Mouse (Mus musculus): ENCODE data around the gene Gucy1b1. TPM values are rescaled to one million over a fixed set of nuclear protein-coding genes. Genes with fewer than 3 reads are reported as not detected.
A peak's percentile ranks its signal among the peaks of the same experiment; 100 is the strongest.

Gene Gucy1b1
- total and polyA plus RNA-seq, 2 experiments = 3.0 to 6.7 TPM

DNA sequence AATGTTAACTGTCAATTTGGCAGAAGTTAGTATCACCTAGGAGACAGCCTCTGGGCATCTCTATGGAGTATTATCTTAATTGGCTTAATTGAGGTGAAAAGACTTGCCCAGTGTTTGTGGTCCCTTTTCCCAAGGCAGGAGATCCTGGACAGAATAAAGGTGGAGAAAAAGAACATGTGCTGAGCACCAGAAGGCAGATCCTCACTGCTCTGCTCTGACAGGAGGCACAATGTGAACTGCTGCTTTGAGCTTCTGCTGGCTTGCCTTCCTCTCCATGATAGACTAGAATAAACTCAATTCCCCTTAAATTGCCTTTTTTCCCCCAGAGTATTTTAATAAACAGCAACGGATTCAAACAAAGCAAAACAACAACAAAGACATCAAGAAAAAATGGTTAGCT is 89.4 kb downstream of the Gucy1b1 start:
- Histone ChIP-seq H3K4me3 (ENCODE audit: insufficient read depth, low read depth, low read length) (no peak overlapping the region), H3K27ac (replicated peaks; ENCODE audit: insufficient read depth, low read depth, low read length) (peak overlapping the region; percentile 57; the same call in 1 of the 2 replicates), H3K36me3 (ENCODE audit: control insufficient read depth, insufficient read depth, low read length) (no peaks in the 10 kb centered on the region), H3K4me1 (ENCODE audit: control insufficient read depth, insufficient read depth, low read length) (peaks cover 47% of the 10 kb centered on the region), H3K9ac (ENCODE audit: low read depth, low read length) (no peak overlapping the region), H3K79me2 (ENCODE audit: control insufficient read depth, insufficient read depth, low read length) (no peaks in the 10 kb centered on the region), H3K27me3 (ENCODE audit: control insufficient read depth, insufficient read depth, low read length) (no peaks in the 10 kb centered on the region)
- WGBS = 56% methylated on average over 1 of the region's 1 CpGs
- TF ChIP-seq CTCF (IDR thresholded peaks at IDR 0.05; ENCODE audit: low read depth, low read length) = no peak
- no peak for TF ChIP-seq POLR2A (IDR thresholded peaks at IDR 0.05; ENCODE audit: extremely low read depth, insufficient read depth, low read length)
- DNase-seq (ENCODE audit: extremely low read depth, low read depth, low spot score) = no peak

DNA sequence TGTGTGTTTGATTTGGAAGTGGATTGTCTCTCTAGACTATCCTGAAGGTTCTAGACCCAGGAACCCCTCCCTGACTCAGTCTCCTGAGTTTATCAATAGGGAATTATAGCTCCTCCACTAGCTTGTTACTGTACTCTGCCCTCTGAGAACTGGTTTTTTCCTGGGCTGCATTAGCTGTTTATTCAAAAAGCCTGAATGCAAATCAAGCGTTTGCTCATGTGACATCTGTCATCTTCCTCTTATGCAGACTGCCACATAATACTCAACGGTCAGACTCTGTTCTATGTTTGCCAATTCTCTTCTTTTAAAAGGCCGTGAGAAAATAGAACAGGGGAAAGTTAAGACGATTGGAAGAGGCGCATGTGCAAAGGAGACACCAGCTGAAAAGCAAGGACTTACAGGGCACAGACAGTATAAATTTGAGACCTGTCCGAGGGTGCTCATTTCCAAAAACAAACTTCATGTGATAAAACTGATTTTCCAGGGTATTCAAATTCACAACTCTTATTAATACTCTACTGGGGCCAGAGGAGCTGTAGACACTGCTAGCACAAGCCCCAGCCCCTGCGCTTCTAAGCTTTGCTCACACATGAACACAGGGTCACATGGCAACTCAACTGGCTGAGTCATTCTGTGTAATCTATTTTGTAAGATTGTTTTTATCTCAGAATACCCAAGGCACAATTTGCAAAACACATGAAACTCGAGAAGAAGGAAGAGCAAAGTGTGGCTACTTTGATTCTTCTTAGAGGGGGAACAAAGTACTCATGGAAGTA is 91.2 kb downstream of the Gucy1b1 start:
- peak; percentile 87 for DNase-seq (ENCODE audit: extremely low read depth, low read depth, low spot score)
- H3K27ac ChIP-seq (replicated peaks; ENCODE audit: insufficient read depth, low read depth, low read length) = peak overlapping the region; percentile 98
- TF ChIP-seq POLR2A (IDR thresholded peaks at IDR 0.05; ENCODE audit: extremely low read depth, insufficient read depth, low read length) (no peak), CTCF (IDR thresholded peaks at IDR 0.05; ENCODE audit: low read depth, low read length) (no peak)

More for the DNA sequence above, 91.2 kb downstream of the Gucy1b1 start:
- H3K4me3 ChIP-seq (ENCODE audit: insufficient read depth, low read depth, low read length) = 0 out of 2 replicates have a peak overlapping the region, but pooled peaks have one; percentile 23
- H3K36me3 ChIP-seq (ENCODE audit: control insufficient read depth, insufficient read depth, low read length) = no peaks in the 10 kb centered on the region
- no peaks in the 10 kb centered on the region for H3K79me2 ChIP-seq (ENCODE audit: control insufficient read depth, insufficient read depth, low read length)
- H3K9ac ChIP-seq (ENCODE audit: low read depth, low read length) = peak overlapping the region; percentile 66
- H3K27me3 ChIP-seq (ENCODE audit: control insufficient read depth, insufficient read depth, low read length) = no peaks in the 10 kb centered on the region
- 26% methylated on average over 8 of the region's 8 CpGs for WGBS
- peaks cover 41% of the 10 kb centered on the region for H3K4me1 ChIP-seq (ENCODE audit: control insufficient read depth, insufficient read depth, low read length)

Other genes with a start within 250 kb of the Gucy1b1 start
- 43.8 and 54.7 TPM in 2 replicates for gene Ctso, start 142.1 kb downstream of the Gucy1b1 start, total RNA-seq (2014; rRNA removed)
- gene Ctso, start 142.1 kb downstream of the Gucy1b1 start, polyA plus RNA-seq (2012; rRNA removed) = 14.3 and 15.3 TPM in 2 replicates
- gene Tdo2, start 98.5 kb downstream of the Gucy1b1 start, total RNA-seq (2014; rRNA removed) = 2,393 and 2,551 TPM in 2 replicates
- gene Tdo2, start 98.5 kb downstream of the Gucy1b1 start, polyA plus RNA-seq (2012; rRNA removed) = 931 and 1,118 TPM in 2 replicates
- gene Asic5, start 92.4 kb downstream of the Gucy1b1 start, total RNA-seq (2014; rRNA removed) = 7.5 and 8.7 TPM in 2 replicates
- gene Asic5, start 92.4 kb downstream of the Gucy1b1 start, polyA plus RNA-seq (2012; rRNA removed) = 1.1 and 1.7 TPM in 2 replicates
- gene Gucy1a1, start 71.1 kb upstream of the Gucy1b1 start, total RNA-seq (2014; rRNA removed) = 4.6 and 5.9 TPM in 2 replicates
- 1.4 and 2.7 TPM in 2 replicates for gene Gucy1a1, start 71.1 kb upstream of the Gucy1b1 start, polyA plus RNA-seq (2012; rRNA removed)